Mouse (Mus musculus): ENCODE measurements around the gene Mybl2. TPM values are rescaled to one million over a fixed set of nuclear protein-coding genes. Genes with fewer than 3 reads are reported as not detected.
A peak's percentile ranks its signal among the peaks of the same experiment; 100 is the strongest.

Mybl2 gene
- polyA plus RNA-seq, 1 experiment: 3.2 TPM

DNA sequence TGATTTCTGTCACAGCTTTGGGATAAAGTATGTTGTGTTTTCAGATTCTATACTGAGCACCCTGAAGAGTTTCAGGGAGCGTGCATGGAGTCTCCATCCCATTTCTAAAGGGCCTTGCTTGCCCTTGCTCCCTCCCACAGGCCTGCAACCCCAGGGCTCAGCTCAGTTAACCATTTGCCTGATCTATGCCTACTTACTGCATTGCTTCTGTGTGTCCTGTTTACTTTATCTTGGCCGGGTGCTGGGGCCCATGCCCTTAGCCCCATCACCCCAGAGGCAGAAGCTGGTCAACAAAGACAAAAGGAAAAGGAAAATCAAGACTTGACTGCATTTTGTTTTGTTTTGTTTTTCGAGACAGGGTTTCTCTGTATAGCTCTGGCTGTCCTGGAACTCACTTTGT is 17.1 kb downstream of the Mybl2 start:
- no peak for DNase-seq (ENCODE audit: low spot score)

DNA sequence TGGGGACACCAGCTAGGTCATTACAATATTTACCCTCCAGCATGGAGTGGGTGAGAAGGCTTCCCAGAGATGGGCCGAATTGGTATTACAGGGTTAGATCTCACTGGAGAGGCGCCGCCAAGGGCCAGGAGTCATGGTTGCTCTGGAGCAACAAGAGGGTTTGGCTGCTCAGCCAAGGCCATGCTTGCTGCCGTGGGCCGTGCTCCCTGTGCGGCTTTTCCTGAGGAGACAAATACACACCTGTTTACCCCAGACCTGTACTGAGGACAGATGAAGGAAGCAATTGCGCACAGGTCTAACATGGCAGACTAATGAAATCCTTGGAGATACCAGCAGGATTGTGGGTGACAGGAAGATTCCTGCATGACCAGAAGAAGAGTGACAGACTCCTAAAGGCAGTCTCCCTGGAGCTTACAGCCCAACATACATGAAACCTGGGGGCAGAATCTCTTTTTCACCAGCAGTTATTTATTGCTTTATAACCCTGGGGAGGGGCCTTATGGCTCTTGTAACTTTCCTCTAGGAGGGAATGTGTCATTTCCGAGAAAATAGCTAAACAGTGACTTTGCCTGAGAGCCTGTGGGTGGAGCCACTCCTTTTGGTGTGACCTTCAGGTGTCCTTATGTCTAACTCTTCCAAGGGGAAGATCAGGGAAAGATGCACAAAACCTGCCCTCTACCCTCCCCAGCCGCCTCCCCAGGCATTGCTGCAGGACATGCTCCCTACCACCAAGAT is 18.7 kb downstream of the Mybl2 start:
- no peak for DNase-seq (ENCODE audit: low spot score)

DNA sequence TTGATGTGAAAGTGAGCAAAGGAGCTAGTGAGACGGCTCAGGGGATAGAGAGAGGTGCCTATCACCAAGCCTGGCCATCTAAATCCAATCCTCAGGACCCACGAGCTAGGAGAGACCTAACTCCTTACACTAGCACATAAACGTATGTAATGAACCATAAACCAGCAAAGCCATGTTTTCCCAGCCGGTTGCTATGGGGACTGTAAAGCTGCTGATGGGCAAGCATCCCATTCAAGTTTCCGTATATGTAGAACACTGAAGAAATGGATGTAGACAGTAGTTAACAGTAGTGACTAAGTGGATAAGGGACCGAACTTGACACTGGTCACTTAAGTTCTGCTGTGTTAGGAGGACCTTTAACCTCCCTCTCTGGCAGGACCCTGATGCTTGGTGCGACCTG is 19.5 kb downstream of the Mybl2 start:
- no peak for DNase-seq (ENCODE audit: low spot score)

DNA sequence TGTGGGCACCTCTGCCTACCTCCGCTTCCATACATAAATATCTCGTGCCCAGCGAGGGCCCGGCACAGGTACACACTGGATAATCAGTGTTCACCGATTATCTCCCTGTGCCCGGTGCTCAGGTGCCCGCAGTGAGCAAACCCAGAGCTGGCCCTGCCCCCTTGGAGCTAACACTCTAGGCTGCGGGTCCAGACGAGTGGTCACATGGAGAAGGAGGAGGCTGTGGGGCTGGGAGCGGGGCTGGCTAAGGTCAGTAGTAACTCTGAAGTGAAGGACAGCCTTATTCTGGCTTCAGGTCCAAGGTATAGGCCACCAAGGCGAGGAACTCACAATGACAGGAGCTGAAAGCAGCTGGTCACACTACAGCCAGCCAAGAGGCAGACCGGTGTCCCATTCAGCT is 20.3 kb downstream of the Mybl2 start:
- DNase-seq (ENCODE audit: low spot score): no peak

DNA sequence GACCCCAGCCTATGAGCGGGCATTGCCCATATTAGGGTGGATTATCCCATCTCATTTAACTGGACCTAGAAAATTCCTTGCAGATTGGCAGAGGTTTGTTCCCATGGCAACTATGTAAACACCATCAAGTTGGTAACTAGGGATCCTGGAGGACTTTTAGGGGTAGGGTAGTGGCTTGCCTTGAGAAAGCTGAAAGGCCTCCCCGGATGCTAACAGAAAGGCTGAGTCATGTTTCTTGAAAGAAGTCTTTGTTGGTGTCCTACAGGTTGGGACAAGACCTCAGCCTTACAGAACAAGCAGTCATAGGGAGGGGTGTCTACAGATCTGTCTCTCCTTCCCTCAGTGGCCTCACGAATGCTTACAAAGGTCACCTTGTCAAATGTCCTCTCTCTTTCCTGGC is 20.7 kb downstream of the Mybl2 start:
- no peak for DNase-seq (ENCODE audit: low spot score)

DNA sequence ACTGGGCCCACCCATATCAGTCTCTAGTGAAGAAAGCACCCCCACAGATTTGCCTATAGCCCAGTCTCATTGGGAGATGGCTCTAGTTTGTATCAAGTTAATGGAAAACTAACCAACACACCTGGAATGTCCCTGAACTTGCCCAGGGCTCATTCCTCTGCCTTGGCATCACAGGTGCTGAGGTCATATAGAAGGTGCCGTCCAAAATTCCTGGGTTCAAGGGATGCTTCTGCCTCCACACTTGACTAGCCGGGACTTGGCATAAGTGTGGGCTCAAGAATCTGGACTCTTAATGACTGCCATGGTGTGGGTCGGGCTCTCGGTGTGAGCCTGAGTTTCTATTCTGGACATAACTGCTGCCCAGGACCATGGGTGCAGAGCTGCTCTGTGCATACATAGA is 24.6 kb downstream of the Mybl2 start:
- DNase-seq (ENCODE audit: low spot score): no peak

DNA sequence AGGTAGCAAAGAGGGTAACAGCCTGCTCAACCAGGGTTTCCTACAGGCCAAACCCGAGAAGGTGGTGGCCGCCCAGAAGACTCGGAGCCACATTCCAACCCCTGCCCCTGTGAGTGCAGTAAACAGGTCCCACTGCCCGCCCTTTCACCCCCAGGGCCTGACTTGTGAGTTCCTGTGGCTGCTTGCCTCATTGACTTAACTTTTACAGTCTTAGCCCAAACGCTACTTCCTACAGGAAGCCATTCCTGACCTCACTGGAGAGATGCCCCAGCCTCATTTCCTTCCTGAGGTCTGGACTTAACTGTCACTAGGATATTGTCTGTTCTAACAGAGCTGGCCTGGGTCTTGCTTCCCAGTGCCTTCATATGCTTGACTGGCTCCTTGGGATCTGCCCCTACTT is 28.1 kb downstream of the Mybl2 start:
- DNase-seq (ENCODE audit: low spot score): no peak

DNA sequence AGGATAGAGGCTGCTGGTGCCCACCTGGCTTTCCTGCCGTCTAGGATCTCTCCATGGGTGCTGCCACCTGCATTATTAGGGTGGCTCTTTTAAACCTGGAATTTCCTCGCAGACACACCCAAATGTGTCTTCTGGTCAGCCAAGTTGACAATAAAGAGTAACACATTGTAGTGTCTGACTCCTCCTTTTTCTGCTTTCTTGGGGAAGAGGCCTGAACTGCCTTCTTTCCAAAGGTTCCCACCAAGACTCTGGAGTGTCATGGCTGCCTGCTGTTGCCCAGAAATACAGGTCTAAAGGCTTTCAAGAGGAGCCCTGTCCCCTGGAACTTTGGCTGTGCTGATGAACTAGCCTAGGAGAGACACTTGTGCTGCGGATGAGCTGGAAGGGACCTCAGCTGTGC is 30.0 kb downstream of the Mybl2 start:
- DNase-seq (ENCODE audit: low spot score): no peak

DNA sequence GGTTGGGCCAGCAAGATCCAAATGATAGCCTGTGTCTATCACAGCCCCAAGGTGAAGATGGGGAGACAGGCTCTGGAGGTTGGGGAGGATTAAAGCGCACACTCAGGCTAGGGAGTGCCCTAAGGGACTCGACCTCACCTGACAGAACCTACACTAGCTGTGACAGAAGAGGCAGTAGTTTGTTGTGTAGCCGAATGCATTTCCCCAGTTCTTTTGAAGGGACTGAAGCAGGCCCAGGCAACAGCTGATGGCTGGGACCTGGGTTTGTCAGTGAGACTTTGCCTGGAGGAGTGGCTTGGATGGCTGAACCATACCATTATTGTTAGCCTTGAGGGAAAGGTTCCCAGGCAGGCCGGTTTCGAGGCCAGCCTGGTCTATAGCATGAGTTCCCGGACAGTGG is 30.6 kb downstream of the Mybl2 start:
- DNase-seq (ENCODE audit: low spot score): no peak

DNA sequence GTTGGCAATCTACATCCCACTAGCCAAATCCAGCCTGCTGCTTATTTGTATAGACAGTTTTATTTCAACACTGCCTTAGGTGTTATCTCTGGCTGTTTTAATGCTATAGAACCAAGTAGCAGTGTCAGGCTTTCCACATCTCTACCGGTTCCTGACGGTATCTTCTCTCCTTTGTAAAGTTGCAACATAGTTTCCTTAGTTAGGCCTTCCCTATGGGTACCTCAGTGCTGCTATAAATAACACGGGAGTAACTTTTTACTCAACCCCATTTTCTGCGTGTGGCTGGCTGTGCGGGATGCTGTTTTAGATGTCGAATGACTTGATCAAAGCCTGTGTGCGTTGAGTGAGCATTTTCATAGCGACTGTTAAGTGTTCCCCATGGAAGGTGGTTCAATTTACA is 32.1 kb downstream of the Mybl2 start:
- no peak for DNase-seq (ENCODE audit: low spot score)

DNA sequence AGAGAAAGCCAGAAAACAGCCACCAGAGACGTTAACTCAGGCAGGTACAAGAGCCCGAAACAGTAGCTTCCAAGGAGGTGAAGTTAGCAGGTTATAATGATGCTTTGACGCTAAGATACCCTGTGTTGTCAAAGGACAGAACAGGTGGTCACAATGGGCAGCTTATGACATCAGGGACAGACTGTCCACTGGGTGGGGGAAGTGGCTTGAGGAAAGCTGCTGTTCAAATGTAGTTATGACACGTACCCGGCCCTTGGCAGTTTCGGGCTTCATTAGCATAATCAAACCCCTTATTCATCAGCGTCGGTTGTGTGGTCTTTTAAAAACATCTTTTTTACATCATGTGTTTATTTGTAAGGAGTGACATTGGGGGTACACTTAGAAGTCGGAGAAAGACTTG is 33.2 kb downstream of the Mybl2 start, which contains the start of gene Gtsf1l:
Gene Gtsf1l, minus strand, starts transcription at position 128 of the 400 bp plus-strand sequence.
- no peak for DNase-seq (ENCODE audit: low spot score)

DNA sequence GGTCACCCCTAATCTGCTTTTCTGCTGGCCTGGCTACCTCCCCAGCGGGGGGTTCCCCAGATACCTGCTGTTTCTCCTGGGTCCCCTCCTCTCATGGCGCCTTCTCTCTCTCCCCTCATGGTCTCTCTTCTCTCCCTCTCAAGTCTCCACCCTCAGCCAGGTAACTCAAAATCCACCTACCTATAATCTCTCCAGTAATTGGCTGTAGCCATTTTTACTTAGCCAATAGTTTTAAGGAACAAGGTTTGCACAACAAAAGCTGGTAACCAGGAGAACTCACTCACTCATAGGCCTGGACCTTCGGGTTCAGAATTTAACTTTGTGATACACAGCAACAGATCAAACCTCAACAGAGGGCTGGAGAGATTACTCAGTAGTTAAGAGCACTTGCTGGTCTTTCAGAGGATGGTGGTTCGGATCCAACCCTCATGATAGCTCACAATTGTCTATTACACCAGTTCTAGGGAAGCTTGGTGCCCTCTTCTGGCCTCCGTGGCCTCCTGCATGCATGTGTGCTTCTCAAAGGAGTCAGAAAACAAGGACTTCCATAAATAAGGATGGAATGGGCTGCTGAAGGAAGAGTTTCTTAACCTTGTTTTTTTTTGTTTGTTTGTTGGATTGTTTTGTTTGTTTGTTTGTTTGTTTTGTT is 35.1 kb downstream of the Mybl2 start:
- no peak for DNase-seq (ENCODE audit: low spot score)

DNA sequence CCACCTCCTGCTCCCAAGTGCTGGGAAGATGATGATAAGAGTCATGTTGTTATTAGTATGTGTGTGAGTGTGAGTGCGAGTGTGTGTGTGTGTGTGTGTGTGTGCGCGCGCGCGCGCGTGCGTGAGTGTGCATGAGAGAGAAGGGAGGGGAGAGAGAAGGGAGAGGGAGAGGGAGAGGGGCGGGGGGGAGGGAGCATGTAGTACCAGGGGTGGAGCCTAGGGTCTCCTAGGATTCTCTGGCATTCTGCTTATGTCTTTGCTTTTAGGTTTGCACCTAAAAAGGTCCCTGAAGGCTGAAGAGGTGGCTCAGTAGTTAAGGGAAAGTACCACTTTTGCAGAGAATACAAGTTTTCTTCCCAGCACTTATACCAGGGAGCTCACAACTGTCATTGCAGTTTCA is 40.4 kb downstream of the Mybl2 start:
- DNase-seq (ENCODE audit: low spot score): no peak

DNA sequence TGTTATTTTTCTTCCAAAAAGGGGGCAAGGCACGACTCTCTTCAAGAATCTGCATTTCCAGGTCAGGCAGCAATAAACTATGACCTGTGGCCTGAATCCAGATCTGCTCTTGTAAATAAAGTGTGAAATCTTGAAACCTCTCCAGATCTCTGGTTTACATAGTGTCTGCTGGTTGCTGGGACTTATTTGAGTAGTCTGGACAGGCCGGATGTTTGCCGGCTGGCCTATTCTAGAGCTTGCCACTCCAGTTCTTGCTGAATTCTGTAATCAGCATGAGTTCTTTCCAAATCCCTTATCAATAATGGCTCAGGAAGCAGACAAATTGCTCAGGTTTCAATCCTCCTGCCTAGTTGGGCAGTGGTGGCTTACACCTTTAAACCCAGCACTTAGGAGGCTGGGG is 41.3 kb downstream of the Mybl2 start:
- no peak for DNase-seq (ENCODE audit: low spot score)

DNA sequence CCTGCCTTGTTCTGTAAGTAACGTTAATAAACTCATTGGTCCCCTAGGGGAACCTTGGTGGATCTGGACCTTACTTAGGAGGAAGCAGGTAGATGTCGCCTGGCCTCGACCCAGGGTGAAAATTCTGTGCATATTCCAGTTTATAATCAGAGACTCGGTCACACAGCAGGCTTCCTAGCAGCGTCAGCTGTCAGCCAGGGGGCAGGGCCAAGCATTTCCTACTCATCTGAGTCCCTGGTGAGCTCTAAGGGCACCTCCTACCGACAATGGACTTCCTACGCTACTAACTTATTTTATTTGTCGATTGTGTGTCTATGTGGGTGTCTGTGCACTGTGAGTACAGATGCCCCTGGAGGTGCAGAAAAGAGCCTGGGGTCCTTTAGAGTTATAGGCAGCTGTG is 45.4 kb downstream of the Mybl2 start:
- no peak for DNase-seq (ENCODE audit: low spot score)

DNA sequence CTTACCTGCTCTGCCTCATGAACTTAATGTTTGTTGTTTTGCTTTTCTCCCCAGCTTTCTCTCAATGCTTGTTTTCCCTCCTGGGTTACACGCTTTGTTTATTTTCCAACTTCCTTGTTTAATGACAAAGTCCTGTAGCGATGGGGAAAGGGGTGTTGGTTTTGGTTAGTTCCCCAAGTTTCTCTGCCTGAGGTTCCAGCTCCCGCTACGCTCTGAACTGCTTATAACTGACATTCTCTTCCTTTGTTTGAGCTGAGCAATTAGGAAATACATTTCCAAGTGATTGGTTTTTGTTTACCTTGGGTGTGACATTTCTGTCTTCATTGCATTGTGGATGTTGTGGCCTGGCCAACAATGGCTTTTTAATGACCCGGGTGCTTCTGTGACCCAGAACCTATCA is 46.1 kb downstream of the Mybl2 start:
- no peak for DNase-seq (ENCODE audit: low spot score)

DNA sequence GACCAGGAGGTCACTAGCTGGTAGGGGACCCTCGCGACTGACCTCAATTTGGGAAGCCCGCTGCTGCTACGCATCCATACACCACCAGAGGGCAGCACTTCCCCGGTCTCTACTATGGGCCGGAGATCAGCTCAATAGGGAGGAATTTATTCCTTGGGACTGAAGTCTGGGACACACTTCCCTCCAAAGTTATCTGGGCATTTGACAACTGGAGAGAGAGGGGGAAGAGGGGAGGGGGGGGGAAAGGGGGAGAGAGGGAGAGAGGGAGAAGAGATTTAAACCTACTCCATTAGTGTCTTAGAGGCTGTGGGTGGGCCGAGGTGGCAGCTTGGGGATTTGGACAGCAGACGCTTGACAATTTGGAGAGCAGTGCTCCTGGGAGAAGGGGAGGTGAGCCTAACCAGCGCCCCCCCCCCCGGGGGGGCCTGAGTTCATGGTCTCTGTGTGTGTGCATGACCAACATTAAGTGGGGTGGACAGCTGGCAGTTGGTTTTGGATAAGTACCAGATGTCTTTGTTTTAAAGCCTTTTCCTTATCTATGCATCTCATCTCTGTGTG is 47.2 kb downstream of the Mybl2 start:
- peak; percentile 57 for DNase-seq (ENCODE audit: low spot score)

DNA sequence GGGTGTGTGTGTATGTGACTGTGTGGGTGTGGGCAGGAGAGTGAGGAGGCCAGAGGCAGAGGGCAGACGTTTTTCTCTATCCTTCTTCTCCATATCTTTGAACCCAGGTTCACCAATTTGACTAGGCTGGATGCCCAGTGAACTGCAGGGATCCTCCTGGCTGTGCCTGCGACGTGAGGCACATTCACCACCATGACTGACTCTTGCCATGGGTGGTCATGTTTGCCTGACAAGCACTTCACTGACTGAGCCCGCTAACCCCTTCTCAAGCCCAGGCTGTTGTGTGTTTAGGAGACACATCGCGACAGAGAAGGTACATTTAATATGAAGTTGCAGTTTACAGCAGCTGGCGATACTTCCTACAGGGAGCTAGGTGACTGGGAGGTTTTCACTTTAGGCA is 47.7 kb downstream of the Mybl2 start:
- DNase-seq (ENCODE audit: low spot score): no peak

DNA sequence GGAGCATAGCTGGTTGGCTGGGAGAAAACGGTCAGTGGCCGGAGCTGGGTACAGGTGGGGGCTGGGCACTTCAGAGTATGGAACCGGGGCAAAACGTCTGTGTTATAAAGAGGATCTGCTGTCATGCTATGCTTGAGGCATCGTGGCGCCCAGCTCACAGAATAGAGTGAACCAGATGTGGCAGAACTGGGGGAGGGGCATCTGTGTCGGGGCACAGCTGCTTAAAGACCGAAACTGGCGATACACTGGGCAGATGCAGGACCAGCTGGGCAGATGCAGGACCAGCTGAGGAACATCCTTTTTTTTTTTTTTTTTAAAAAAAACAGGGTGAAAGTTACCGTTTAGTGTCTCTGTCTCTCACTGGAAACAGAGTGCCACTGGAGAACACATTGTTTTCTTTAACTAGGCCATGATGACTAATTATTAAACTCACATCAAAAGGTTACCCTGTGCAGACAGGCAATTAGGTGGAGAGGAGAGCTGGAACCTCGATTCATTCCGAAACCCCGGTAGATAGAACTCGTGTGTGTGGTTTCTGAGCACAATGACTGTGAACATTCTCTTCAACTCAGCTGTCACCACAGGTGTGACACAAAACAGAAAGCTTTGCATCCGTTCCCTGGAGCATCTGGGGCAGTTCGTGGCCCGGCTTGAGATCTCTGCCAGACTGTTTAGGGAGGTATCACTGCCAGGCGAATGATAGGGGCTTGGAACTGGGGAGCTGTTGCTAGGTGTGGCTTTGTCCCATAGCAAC is 48.6 kb downstream of the Mybl2 start:
- DNase-seq (ENCODE audit: low spot score): no peak

DNA sequence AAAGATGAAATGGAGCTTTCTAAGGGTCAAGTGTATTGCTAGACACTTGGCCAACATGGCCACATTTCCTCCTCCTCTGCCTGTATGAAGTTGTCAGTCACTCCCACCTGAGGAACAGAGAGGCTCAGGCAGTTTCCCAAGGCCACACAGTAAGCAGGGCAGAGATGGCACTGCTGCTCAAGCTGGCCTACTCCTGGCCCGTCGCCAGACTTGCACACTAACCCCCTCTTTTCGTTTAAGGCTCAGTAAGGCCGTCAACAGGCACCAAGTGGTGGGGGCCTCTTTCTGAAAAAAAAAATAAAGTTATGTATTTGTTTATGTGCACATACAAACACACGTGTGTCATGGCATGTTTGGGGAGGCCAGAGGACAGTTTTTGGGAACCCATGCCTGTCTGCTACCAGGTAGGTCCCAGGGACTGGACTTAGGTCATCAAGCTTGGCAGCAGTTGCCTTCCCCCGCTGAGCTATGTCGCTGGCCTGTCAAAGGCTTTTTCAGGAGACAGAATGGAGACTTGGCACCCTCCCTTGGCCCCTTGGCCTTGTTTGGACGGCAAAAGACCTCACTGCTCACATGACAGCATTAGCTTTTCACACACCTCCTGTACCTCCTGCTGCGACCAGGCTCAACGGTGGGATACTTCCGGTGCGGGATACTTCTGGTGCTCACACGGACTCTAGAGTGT is 49.7 kb downstream of the Mybl2 start:
- DNase-seq (ENCODE audit: low spot score): no peak

DNA sequence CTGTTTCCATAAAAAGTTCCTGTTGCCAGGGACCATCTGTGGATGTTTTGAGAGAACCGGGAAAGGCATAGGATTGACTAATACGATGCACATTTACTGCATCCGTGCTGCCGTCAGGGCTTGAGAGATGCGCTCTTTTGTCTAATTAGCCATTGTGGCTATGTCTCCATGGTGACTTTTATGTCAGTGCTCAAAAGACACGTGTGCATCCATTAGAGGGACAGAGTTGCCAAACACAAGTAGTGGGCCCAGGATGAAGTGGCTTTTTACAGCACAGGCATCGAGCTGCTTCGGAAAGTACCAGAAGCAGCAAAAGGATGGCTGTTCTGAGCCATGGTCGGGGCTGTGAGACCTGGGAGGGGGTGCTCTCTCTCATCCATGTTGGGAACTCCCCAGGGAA is 53.9 kb downstream of the Mybl2 start:
- no peak for DNase-seq (ENCODE audit: low spot score)

DNA sequence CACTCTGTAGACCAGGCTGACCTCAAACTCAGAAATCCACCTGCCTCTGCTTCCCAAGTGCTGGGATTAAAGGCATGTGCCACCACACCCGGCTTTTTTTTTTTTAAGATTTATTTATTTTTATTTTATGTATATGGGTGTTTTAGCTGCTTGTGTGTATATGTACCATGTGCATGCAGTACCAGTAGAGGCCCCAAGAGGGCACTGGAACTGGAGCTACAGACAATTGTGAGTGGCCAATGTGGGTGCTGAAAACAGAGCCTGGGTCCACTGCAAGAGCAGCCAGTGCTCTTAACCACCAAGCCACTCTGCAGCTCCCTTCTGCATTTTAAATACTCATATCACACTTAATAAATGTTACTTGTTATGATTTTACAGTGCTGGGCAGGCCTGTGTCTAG is 56.2 kb downstream of the Mybl2 start:
- no peak for DNase-seq (ENCODE audit: low spot score)
